31 mouse cellular contexts compared by ENCODE assay signal in the genomic region with DNA sequence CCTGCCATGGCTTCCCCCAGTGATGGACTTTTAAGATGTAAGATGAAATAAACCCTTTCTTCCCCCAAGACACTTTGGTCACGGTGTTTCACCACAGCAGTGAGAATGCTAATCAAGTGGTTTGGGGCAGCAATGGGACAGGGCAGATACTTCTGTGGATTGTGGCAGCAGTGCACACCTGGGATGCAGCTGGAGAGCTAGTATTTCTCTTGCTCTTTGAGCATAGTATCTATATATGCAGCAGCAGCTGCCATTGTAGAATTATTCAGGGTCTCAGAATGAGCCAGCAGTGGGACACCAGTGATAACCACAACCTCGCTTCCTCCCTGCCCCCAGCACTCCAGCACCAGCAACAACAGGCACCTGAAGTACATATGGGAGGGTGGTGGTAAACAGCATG.
"Had no signal": no experiment of that assay in that cellular context is flagged by ENCODE, and none has a peak within 500 bp of the region (broad histone marks: within the 10 kb centered on the region; RNA-seq: fewer than 3 reads in every experiment).

No protein-coding gene starts in this region.

- H3K27me3 ChIP-seq: limb, embryonic 12.5 days; limb, embryonic 13.5 days; limb, embryonic 15.5 days; liver, embryonic 12.5 days; liver, embryonic 13.5 days; liver, embryonic 15.5 days; lung, embryonic 15.5 days; megakaryocyte, embryonic 14.5 days; midbrain, embryonic 12.5 days; midbrain, embryonic 13.5 days; midbrain, embryonic 15.5 days; neural tube, embryonic 12.5 days; neural tube, embryonic 13.5 days had no signal

- ATAC-seq: liver, embryonic 12.5 days; liver, postnatal 0 days; midbrain, embryonic 13.5 days; midbrain, embryonic 15.5 days; midbrain, embryonic 16.5 days had no signal

- H3K9me3 ChIP-seq: limb, embryonic 10.5 days; limb, embryonic 12.5 days; limb, embryonic 13.5 days; limb, embryonic 15.5 days; liver, embryonic 12.5 days; liver, embryonic 13.5 days; liver, embryonic 15.5 days; lung, embryonic 15.5 days; midbrain, embryonic 10.5 days; midbrain, embryonic 12.5 days; midbrain, embryonic 13.5 days; midbrain, embryonic 15.5 days; neural tube, embryonic 12.5 days; neural tube, embryonic 13.5 days had no signal

- H3K4me1 ChIP-seq: limb, embryonic 10.5 days; limb, embryonic 12.5 days; limb, embryonic 13.5 days; limb, embryonic 15.5 days; liver, embryonic 12.5 days; liver, embryonic 13.5 days; liver, embryonic 15.5 days; lung, embryonic 15.5 days; megakaryocyte, embryonic 14.5 days; midbrain, embryonic 10.5 days; midbrain, embryonic 12.5 days; midbrain, embryonic 13.5 days; midbrain, embryonic 15.5 days; neural tube, embryonic 12.5 days; neural tube, embryonic 13.5 days had no signal

- DNase-seq: left cerebral cortex, postnatal 4 days; liver; liver, embryonic 13.5 days; liver, postnatal 0 days; lung, adult 18-20 months; lung, adult 2 months; lung, embryonic 14.5 days; lung, postnatal 14 days; lung, postnatal 36 days; lung, postnatal 4 days; midbrain, embryonic 14.5 days had no signal

- H3K9ac ChIP-seq: limb, embryonic 12.5 days; limb, embryonic 13.5 days; limb, embryonic 15.5 days; liver, embryonic 12.5 days; liver, embryonic 13.5 days; liver, embryonic 14.5 days; liver, embryonic 15.5 days; liver, postnatal 0 days; lung, embryonic 14.5 days; lung, embryonic 15.5 days; midbrain, embryonic 12.5 days; midbrain, embryonic 13.5 days; midbrain, embryonic 15.5 days; neural tube, embryonic 12.5 days; neural tube, embryonic 13.5 days had no signal

- H3K36me3 ChIP-seq: limb, embryonic 10.5 days; limb, embryonic 12.5 days; limb, embryonic 13.5 days; limb, embryonic 15.5 days; liver, embryonic 12.5 days; liver, embryonic 13.5 days; liver, embryonic 15.5 days; lung, embryonic 15.5 days; midbrain, embryonic 10.5 days; midbrain, embryonic 12.5 days; midbrain, embryonic 13.5 days; midbrain, embryonic 15.5 days; neural tube, embryonic 12.5 days; neural tube, embryonic 13.5 days had no signal

- H3K4me2 ChIP-seq: limb, embryonic 12.5 days; limb, embryonic 13.5 days; limb, embryonic 15.5 days; liver, embryonic 11.5 days; liver, embryonic 12.5 days; liver, embryonic 13.5 days; liver, embryonic 15.5 days; lung, embryonic 14.5 days; lung, embryonic 15.5 days; midbrain, embryonic 11.5 days; midbrain, embryonic 12.5 days; midbrain, embryonic 13.5 days; midbrain, embryonic 15.5 days; neural tube, embryonic 12.5 days; neural tube, embryonic 13.5 days had no signal

- H3K27ac ChIP-seq: limb, embryonic 10.5 days; limb, embryonic 12.5 days; limb, embryonic 13.5 days; limb, embryonic 15.5 days; liver, embryonic 12.5 days; liver, embryonic 13.5 days; liver, embryonic 14.5 days; liver, embryonic 15.5 days; lung, embryonic 15.5 days; macrophage; midbrain, embryonic 10.5 days; midbrain, embryonic 12.5 days; midbrain, embryonic 13.5 days; midbrain, embryonic 15.5 days; neural tube, embryonic 12.5 days; neural tube, embryonic 13.5 days had no signal

- H3K4me3 ChIP-seq: limb, embryonic 10.5 days; limb, embryonic 12.5 days; limb, embryonic 13.5 days; limb, embryonic 15.5 days; liver, embryonic 12.5 days; liver, embryonic 13.5 days; liver, embryonic 15.5 days; lung, embryonic 15.5 days; megakaryocyte, embryonic 14.5 days; midbrain, embryonic 10.5 days; midbrain, embryonic 12.5 days; midbrain, embryonic 13.5 days; midbrain, embryonic 15.5 days; myocyte; neural tube, embryonic 12.5 days; neural tube, embryonic 13.5 days had no signal
